Mouse (Mus musculus) megakaryocyte, embryonic 14.5 days (primary cell): ENCODE measurements around the gene Yipf3.

Experiments
- FLI1 ChIP-seq: IDR thresholded peaks from 2 replicates; pipeline ENCODE4 v1.6.1; 2012; ENCODE audit warnings: low read length, inconsistent platforms, mixed read lengths
- GATA1 ChIP-seq: IDR thresholded peaks from 3 replicates; pipeline ENCODE4 v1.6.1; 2012; ENCODE audit warnings: mixed read lengths, low read length, inconsistent platforms, borderline replicate concordance

DNA sequence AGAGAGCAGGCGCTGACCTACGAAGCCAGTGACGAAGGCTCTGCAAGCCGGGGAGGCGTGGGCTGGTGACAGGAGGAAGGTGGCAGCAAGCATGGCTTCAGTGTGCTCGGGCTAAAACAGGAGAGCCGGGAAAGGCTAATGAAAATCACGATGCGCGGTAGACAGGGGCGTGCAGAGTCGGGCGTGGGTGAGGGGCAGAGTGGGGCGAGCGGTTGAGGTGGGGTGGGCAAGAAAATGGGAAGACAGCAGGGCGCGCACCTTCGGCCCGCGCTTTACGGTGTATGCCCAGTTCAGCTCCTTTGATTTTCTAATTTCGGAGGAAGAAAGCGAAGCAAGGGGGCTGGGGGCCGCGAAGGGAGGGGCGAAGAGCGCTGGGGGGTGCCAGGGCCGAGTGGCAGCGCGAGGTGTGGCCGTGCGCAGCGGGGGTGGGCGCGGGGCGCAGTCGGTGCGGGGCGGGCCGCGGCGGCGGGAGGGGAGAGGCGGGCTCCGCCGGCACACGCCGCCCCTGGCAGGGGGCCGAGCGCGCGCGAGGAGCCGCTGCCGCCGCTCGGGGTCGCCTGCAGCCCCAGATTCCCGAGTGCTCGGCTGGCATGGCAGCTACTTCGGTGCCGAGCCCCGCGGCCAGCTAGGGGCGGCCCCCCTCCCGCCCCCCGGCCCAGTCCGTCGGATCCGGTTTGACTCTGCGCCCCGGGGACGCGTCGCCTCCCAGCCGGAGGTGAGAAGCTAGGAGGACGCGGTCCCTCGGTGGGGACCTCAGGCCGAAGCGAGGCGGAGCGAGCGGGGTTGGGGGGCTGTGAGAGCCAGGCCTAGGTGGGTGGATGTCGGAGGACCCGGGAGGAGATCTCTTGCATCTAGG lies 49.7 kb downstream of the Yipf3 start, which contains the start of gene Dlk2:
- TF ChIP-seq GATA1 (no peak), FLI1 (no peak)
